23 mouse cellular contexts compared by ENCODE assay signal in the genomic region with DNA sequence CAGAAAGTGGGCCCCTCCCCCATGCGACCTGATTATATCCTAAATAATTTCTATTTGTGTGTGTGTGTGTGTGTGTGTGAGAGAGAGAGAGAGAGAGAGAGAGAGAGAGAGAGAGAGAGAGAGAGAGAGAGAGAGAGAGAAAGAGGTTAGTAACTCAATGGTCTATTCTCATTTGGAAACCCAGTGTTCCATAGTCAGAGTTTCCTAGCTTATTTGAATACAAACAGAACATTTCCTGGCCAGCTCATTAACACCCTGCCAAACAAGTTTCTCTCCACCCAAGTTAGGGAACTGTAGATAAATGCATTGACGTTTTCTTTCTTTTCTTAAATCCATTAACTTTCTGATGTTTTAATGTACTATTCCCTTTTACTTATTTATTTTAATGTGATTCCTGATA. TPM values are rescaled to one million over a fixed set of nuclear protein-coding genes. Genes with fewer than 3 reads are reported as not detected.
DNase-seq lines count a peak whose midpoint lies in the region; ATAC-seq and TF ChIP-seq lines count a peak whose summit lies in the region.
"Had no signal": no experiment of that assay in that cellular context is flagged by ENCODE, and none has a peak within 500 bp of the region (broad histone marks: within the 10 kb centered on the region; RNA-seq: fewer than 3 reads in every experiment).

No protein-coding gene starts in this region.

- TF ChIP-seq CTCF in CH12.LX (conservative IDR thresholded peaks at IDR 0.05 in 1 of 2, IDR thresholded peaks at IDR 0.05 in 1 of 2; ENCODE audit: low read depth in 2 of 2, low read length in 2 of 2): no peak

- WGBS in heart, embryonic 12.5 days: 56% methylated on average over 2 of the region's 2 CpGs
- WGBS in heart, embryonic 15.5 days: 49% methylated on average over 2 of the region's 2 CpGs

- TF ChIP-seq RAD21 in CH12.LX (IDR thresholded peaks at IDR 0.05; ENCODE audit: low read depth, low read length): no peak

- no peaks in the 10 kb centered on the region for H3K27me3 ChIP-seq in heart, embryonic 12.5 days (replicated peaks)
- H3K27me3 ChIP-seq in heart, embryonic 15.5 days: no peaks in the 10 kb centered on the region
- no peaks in the 10 kb centered on the region for H3K27me3 ChIP-seq in CH12.LX (replicated peaks)
- H3K27me3 ChIP-seq: embryonic facial prominence, embryonic 12.5 days; embryonic facial prominence, embryonic 15.5 days; Patski had no signal

- H3K36me3 ChIP-seq in heart, embryonic 12.5 days: no peaks in the 10 kb centered on the region
- no peaks in the 10 kb centered on the region for H3K36me3 ChIP-seq in heart, embryonic 15.5 days
- no peaks in the 10 kb centered on the region for H3K36me3 ChIP-seq in CH12.LX (replicated peaks in 1 of 2; ENCODE audit: control insufficient read depth in 1 of 2, insufficient read depth in 1 of 2, low read length in 1 of 2)
- H3K36me3 ChIP-seq: embryonic facial prominence, embryonic 12.5 days; embryonic facial prominence, embryonic 15.5 days had no signal

- intact Hi-C loops in heart, postnatal 36 days (cut with DNase I): no loop called here

- peak overlapping the region; percentile 75 for H3K27ac ChIP-seq in heart, embryonic 12.5 days (ENCODE audit: poor library complexity, severe bottlenecking)
- peak overlapping the region; percentile 59 for H3K27ac ChIP-seq in heart, embryonic 15.5 days
- H3K27ac ChIP-seq in CH12.LX (ENCODE audit: insufficient read depth, low read depth): no peak overlapping the region
- H3K27ac ChIP-seq: embryonic facial prominence, embryonic 12.5 days; embryonic facial prominence, embryonic 15.5 days; hindbrain, embryonic 14.5 days; hindbrain, postnatal 0 days had no signal

- H3K9me3 ChIP-seq in heart, embryonic 12.5 days (replicated peaks): peaks cover 7% of the 10 kb centered on the region
- no peaks in the 10 kb centered on the region for H3K9me3 ChIP-seq in heart, embryonic 15.5 days (replicated peaks)
- peaks cover 2% of the 10 kb centered on the region for H3K9me3 ChIP-seq in CH12.LX (replicated peaks; ENCODE audit: low read length)
- H3K9me3 ChIP-seq: embryonic facial prominence, embryonic 12.5 days; embryonic facial prominence, embryonic 15.5 days had no signal

- dilution Hi-C loops in CH12.LX (cut with MboI; ENCODE audit: extremely low pct_ligation_motif_present, extremely low pct_unique_long_range_greater_than_20kb, low sequenced_read_pairs): no loop called here

- H3K4me3 ChIP-seq in heart, embryonic 12.5 days: no peak overlapping the region
- H3K4me3 ChIP-seq in heart, embryonic 15.5 days: no peak overlapping the region
- H3K4me3 ChIP-seq in CH12.LX (replicated peaks in 1 of 3; ENCODE audit: low read depth in 2 of 3, low read length in 2 of 3, poor library complexity in 1 of 3): no peak overlapping the region
- H3K4me3 ChIP-seq: embryonic facial prominence, embryonic 12.5 days; embryonic facial prominence, embryonic 15.5 days had no signal

- TF ChIP-seq EP300 in CH12.LX (IDR thresholded peaks at IDR 0.05; ENCODE audit: low read length): peak; percentile 94

- H3K4me2 ChIP-seq in heart, embryonic 12.5 days: no peak overlapping the region
- no peak overlapping the region for H3K4me2 ChIP-seq in heart, embryonic 15.5 days
- no peak overlapping the region for H3K4me2 ChIP-seq in CH12.LX (ENCODE audit: insufficient read depth, low read depth, poor library complexity, severe bottlenecking)
- H3K4me2 ChIP-seq: embryonic facial prominence, embryonic 12.5 days; embryonic facial prominence, embryonic 15.5 days; heart, embryonic 11.5 days; hindbrain, embryonic 14.5 days had no signal

- TF ChIP-seq POLR2A in CH12.LX (IDR thresholded peaks at IDR 0.05; ENCODE audit: low read depth, low read length): no peak

- in situ Hi-C loops in CH12.LX (cut with MboI; ENCODE audit: low pct_ligation_motif_present, low pct_unique_long_range_greater_than_20kb, low sequenced_read_pairs): no loop called here

- ATAC-seq in heart, embryonic 12.5 days (ENCODE audit: insufficient number of reproducible peaks, low FRiP score): no peak
- no peak for ATAC-seq in heart, embryonic 15.5 days (replicated peaks; ENCODE audit: insufficient number of reproducible peaks, insufficient read depth, low FRiP score, low read depth)
- ATAC-seq: CD4-positive, CD25-positive, alpha-beta regulatory T cell, adult 4 months; forebrain, embryonic 14.5 days; inflammation-experienced regulatory T-cells, adult 6 months; intestine, embryonic 16.5 days; Patski had no signal

- H3K79me2 ChIP-seq in CH12.LX (replicated peaks; ENCODE audit: control insufficient read depth, extremely low read depth, insufficient read depth, poor library complexity, severe bottlenecking): no peaks in the 10 kb centered on the region

- peaks cover 33% of the 10 kb centered on the region for H3K4me1 ChIP-seq in heart, embryonic 12.5 days (replicated peaks)
- peaks cover 14% of the 10 kb centered on the region for H3K4me1 ChIP-seq in heart, embryonic 15.5 days (replicated peaks)
- H3K4me1 ChIP-seq in CH12.LX (ENCODE audit: control insufficient read depth in 1 of 2, insufficient read depth in 2 of 2): peaks cover 9 to 18% of the 10 kb centered on the region in 2 experiments
- H3K4me1 ChIP-seq: embryonic facial prominence, embryonic 12.5 days; embryonic facial prominence, embryonic 15.5 days had no signal

- no peak overlapping the region for H3K9ac ChIP-seq in heart, embryonic 12.5 days
- no peak overlapping the region for H3K9ac ChIP-seq in heart, embryonic 15.5 days
- H3K9ac ChIP-seq in CH12.LX (ENCODE audit: insufficient read depth, low read depth): no peak overlapping the region
- H3K9ac ChIP-seq: embryonic facial prominence, embryonic 12.5 days; embryonic facial prominence, embryonic 15.5 days; hindbrain, embryonic 14.5 days had no signal

- DNase-seq in heart, postnatal 36 days: no peak
- no peak for DNase-seq in heart, adult 18-20 months
- DNase-seq in CH12.LX (ENCODE audit: extremely low read depth): peak; percentile 68
- peak; percentile 40 for DNase-seq in Muller cell, postnatal 12 days (ENCODE audit: inconsistent ontology term)
- DNase-seq: adrenal gland, postnatal 10 days; adrenal gland, postnatal 36 days; cerebellum, adult 18-20 months; cerebellum, adult 9-10 months; gastrocnemius, postnatal 25 days; kidney, adult 18-20 months; kidney, adult 9 months had no signal

TF ChIP-seq in CH12.LX, 34 proteins besides CTCF, POLR2A, EP300 and RAD21 (continues in another document):
- peak; percentile 80 for TF ChIP-seq MEF2A (IDR thresholded peaks at IDR 0.05; ENCODE audit: borderline replicate concordance, low read depth, low read length)
- peak; percentile 45; the same call in 1 of the 2 replicates for TF ChIP-seq MAX (IDR thresholded peaks at IDR 0.05; ENCODE audit: low read length)
- peak; percentile 50 for TF ChIP-seq BHLHE40 (IDR thresholded peaks at IDR 0.05; ENCODE audit: low read depth, low read length)
- TF ChIP-seq MXI1 (IDR thresholded peaks at IDR 0.05; ENCODE audit: low read depth, low read length): no peak
- no peak for TF ChIP-seq PAX5 (IDR thresholded peaks at IDR 0.05; ENCODE audit: low read length)
- no peak for TF ChIP-seq USF2 (conservative IDR thresholded peaks at IDR 0.05; ENCODE audit: low read depth, low read length)
- TF ChIP-seq ZKSCAN1 (IDR thresholded peaks at IDR 0.05; ENCODE audit: borderline replicate concordance, low read depth, low read length): no peak
- TF ChIP-seq JUN (IDR thresholded peaks at IDR 0.05; ENCODE audit: insufficient read depth, low read depth, low read length): peak; percentile 87
- TF ChIP-seq ZMIZ1 (IDR thresholded peaks at IDR 0.05; ENCODE audit: low read depth, low read length): no peak
- no peak for TF ChIP-seq ZNF384 (IDR thresholded peaks at IDR 0.05; ENCODE audit: low read depth, low read length)
- TF ChIP-seq E2F4 (IDR thresholded peaks at IDR 0.05; ENCODE audit: insufficient replicate concordance, low read depth, low read length): no peak
- TF ChIP-seq NELFE (IDR thresholded peaks at IDR 0.05; ENCODE audit: low read depth, low read length): no peak
- no peak for TF ChIP-seq NRF1 (IDR thresholded peaks at IDR 0.05; ENCODE audit: low read depth, low read length)
- no peak for TF ChIP-seq ZC3H11A (IDR thresholded peaks at IDR 0.05; ENCODE audit: low read depth, low read length)
- peak; percentile 47 for TF ChIP-seq ELF1 (IDR thresholded peaks at IDR 0.05; ENCODE audit: low read depth, low read length)
- TF ChIP-seq SIN3A (IDR thresholded peaks at IDR 0.05; ENCODE audit: low read length): no peak
- no peak for TF ChIP-seq GABPA (IDR thresholded peaks at IDR 0.05; ENCODE audit: insufficient replicate concordance, low read depth, low read length)
- no peak for TF ChIP-seq MAZ (IDR thresholded peaks at IDR 0.05; ENCODE audit: low read depth, low read length)
- TF ChIP-seq TBP (conservative IDR thresholded peaks at IDR 0.05; ENCODE audit: low read depth, low read length): no peak
- no peak; the same call in 1 of the 2 replicates for TF ChIP-seq SMC3 (IDR thresholded peaks at IDR 0.05; ENCODE audit: low read depth, low read length)

RNA-seq across cellular contexts. Expression of a gene that starts 36.0 kb away (rescaled TPM):
- polyA plus RNA-seq in heart, embryonic 12.5 days (2016; fragmentation: Nextera tagmentation; extraction: Ambion mirVana): 32.4 and 40.7 TPM in 2 replicates
- 10 to 100 TPM; 23.3 to 31.0 TPM for total RNA-seq in heart, postnatal 36 days (2021)
- polyA plus RNA-seq in heart, embryonic 15.5 days (2015; fragmentation: Nextera tagmentation; extraction: Ambion mirVana): 39.2 and 49.5 TPM in 2 replicates
- 10 to 100 TPM; 16.9 to 25.3 TPM for total RNA-seq in heart, adult 18-20 months (2021)
- total RNA-seq in CH12.LX (2012; rRNA removed): 4.7 and 8.9 TPM in 2 replicates
- 2.2 and 3.5 TPM in 2 replicates for total RNA-seq in CH12.LX (2014; rRNA removed)
- 3.4 and 4.4 TPM in 2 replicates for polyA plus RNA-seq in CH12.LX (2012; ENCODE audit: insufficient read length, low read depth)

RNA-seq across cellular contexts. Expression of a gene that starts 38.9 kb away (rescaled TPM):
- 85.9 and 87.0 TPM in 2 replicates for polyA plus RNA-seq in heart, embryonic 12.5 days (2016; fragmentation: Nextera tagmentation; extraction: Ambion mirVana)
- 10 to 100 TPM; 65.1 to 73.0 TPM for total RNA-seq in heart, postnatal 36 days (2021)
- 77.7 and 88.3 TPM in 2 replicates for polyA plus RNA-seq in heart, embryonic 15.5 days (2015; fragmentation: Nextera tagmentation; extraction: Ambion mirVana)
- 10 to 100 TPM; 64.8 to 73.0 TPM for total RNA-seq in heart, adult 18-20 months (2021)
- total RNA-seq in CH12.LX (2012; rRNA removed): 80.0 and 94.1 TPM in 2 replicates
- 69.3 and 73.0 TPM in 2 replicates for total RNA-seq in CH12.LX (2014; rRNA removed)
- 101 and 104 TPM in 2 replicates for polyA plus RNA-seq in CH12.LX (2012; ENCODE audit: insufficient read length, low read depth)

RNA-seq across cellular contexts. Expression of a gene that starts 39.6 kb away (rescaled TPM):
- polyA plus RNA-seq in heart, embryonic 12.5 days (2016; fragmentation: Nextera tagmentation; extraction: Ambion mirVana): 57.4 and 60.5 TPM in 2 replicates
- total RNA-seq in heart, postnatal 36 days (2021): 10 to 100 TPM; 18.7 to 19.1 TPM
- polyA plus RNA-seq in heart, embryonic 15.5 days (2015; fragmentation: Nextera tagmentation; extraction: Ambion mirVana): 47.0 and 49.4 TPM in 2 replicates
- total RNA-seq in heart, adult 18-20 months (2021): 10 to 100 TPM; 13.7 to 20.1 TPM
- total RNA-seq in CH12.LX (2012; rRNA removed) (31.9 and 42.6 TPM in 2 replicates), CH12.LX (2014; rRNA removed) (50.5 and 63.7 TPM in 2 replicates)
- 51.9 and 66.1 TPM in 2 replicates for polyA plus RNA-seq in CH12.LX (2012; ENCODE audit: insufficient read length, low read depth)

Comparison
In these comparisons a context has a peak if more than half of its experiments do, and no peak if none do; other contexts are left out.
1. DNase-seq: peak in CH12.LX (single experiment) and Muller cell, postnatal 12 days (single experiment); none in heart, postnatal 36 days (0 of 2) and heart, adult 18-20 months (0 of 2).